Mouse (Mus musculus) forebrain, embryonic 14.5 days (tissue): ENCODE data around the gene Kcnd3. TPM values are rescaled to one million over a fixed set of nuclear protein-coding genes. Genes with fewer than 3 reads are reported as not detected.

ENCODE experiments used
- ATAC-seq: fragments of 200-750 bp; cut with Nextera tagmentation; 2 replicates; pipeline ENCODE4 v1.8.0; 2017; ENCODE audit warnings: mild to moderate bottlenecking, moderate library complexity
- DNase-seq: peaks from one replicate; pipeline ENCODE4 v3.0.0-alpha.2; 2015; ENCODE audit warnings: low spot score
- H3K27ac ChIP-seq: fragments of 300-500 bp; sonication (generic); 2 replicates; pipeline ENCODE4 v1.5.1; 2014; ENCODE audit warnings: low read depth, mild to moderate bottlenecking, control low read depth, low read length, moderate library complexity
- H3K27me3 ChIP-seq: fragments of 300-500 bp; sonication (generic); replicated peaks from 2 replicates; pipeline ENCODE4 v1.6.1; 2014; ENCODE audit warnings: low read length, control low read depth, mixed read lengths; ENCODE audit not compliant: control insufficient read depth, insufficient read depth
- H3K36me3 ChIP-seq: fragments of 300-500 bp; sonication (generic); 2 replicates; pipeline ENCODE4 v1.6.1; 2014; ENCODE audit warnings: low read length, control low read depth; ENCODE audit not compliant: control insufficient read depth, insufficient read depth
- H3K4me1 ChIP-seq: fragments of 300-500 bp; sonication (generic); 2 replicates; pipeline ENCODE4 v1.6.1; 2014; ENCODE audit warnings: antibody characterized with exemption, low read length, control low read depth; ENCODE audit not compliant: control insufficient read depth, insufficient read depth
- H3K4me2 ChIP-seq: fragments of 300-500 bp; sonication (generic); 2 replicates; pipeline ENCODE4 v1.6.1; 2014; ENCODE audit warnings: mild to moderate bottlenecking, control low read depth, low read length
- H3K4me3 ChIP-seq: fragments of 300-500 bp; sonication (generic); 2 replicates; pipeline ENCODE4 v1.5.1; 2014; ENCODE audit warnings: low read depth, low read length, control low read depth
- H3K9ac ChIP-seq: fragments of 300-500 bp; sonication (generic); 2 replicates; pipeline ENCODE4 v1.6.1; 2014; ENCODE audit warnings: mild to moderate bottlenecking, low read length, control low read depth, moderate library complexity
- H3K9me3 ChIP-seq: fragments of 300-500 bp; sonication (generic); replicated peaks from 2 replicates; pipeline ENCODE4 v1.6.1; 2016; ENCODE audit warnings: low read length, control low read depth, mixed read lengths; ENCODE audit not compliant: control insufficient read depth
- WGBS: fragments of 180-500 bp; shearing (Covaris S2); extraction: QIAGEN DNeasy Blood & Tissue Kit; methylation state at CpG from one replicate; pipeline ENCODE4 v1.1.7; 2014; 5-methylcytosine and 5-hydroxymethylcytosine counted together
- polyA plus RNA-seq: library from polyadenylated mRNA; unstranded; fragments of >200 nt; fragmentation: Nextera tagmentation; extraction: Ambion mirVana; gene quantifications from 2 replicates; pipeline ENCODE4 v1.2.1, GENCODE M21; 2014

Kcnd3 gene
- polyA plus RNA-seq, 1 experiment from 2014 or later = 6.3 TPM

DNA sequence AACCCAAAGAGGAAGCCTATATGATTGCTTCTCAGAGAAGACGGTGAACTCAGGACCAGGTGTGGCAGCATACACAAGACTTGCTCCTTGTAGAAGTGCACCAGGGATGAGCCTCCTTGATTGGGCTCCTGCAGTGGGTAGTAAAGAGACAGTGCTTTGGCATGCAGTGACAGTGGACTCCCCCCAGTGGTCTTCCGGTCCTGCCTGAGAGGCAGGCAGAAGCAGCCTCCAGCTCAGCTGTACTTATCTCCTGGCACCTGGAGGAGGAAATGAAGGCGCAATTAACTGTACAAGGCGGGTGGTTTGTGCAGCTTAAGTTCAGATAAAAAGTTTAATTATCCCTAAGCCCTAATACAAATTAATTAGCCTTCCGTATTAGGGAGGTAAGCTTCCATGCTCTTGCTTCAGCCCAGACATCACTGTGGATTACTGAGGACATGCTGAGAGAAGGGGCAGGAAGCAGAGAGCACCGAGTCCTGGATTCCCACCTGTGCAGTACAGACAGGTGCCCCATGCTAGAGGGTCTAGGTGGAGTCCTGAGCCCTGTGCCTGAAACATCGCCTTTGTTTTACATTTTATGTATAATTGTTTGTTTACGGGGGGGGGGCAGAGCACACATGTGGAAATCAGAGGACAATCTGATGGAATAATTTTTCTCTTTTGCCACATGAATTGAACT, 196.9 kb downstream of the Kcnd3 start:
- ATAC-seq (peak; percentile 34; the same call in 1 of the 2 replicates), DNase-seq (peak; percentile 12)
- WGBS = 49% methylated on average over 8 of the region's 8 CpGs
- H3K27me3 ChIP-seq = 0 out of 2 replicates have a peak, but pooled peaks cover 2% of the 10 kb centered on the region
- no peaks in the 10 kb centered on the region for H3K9me3 ChIP-seq
- no peaks in the 10 kb centered on the region for H3K4me1 ChIP-seq
- H3K9ac ChIP-seq = no peak overlapping the region
- no peak overlapping the region for H3K4me2 ChIP-seq
- H3K27ac ChIP-seq = no peak overlapping the region
- H3K36me3 ChIP-seq = no peaks in the 10 kb centered on the region
- H3K4me3 ChIP-seq = no peak overlapping the region

DNA sequence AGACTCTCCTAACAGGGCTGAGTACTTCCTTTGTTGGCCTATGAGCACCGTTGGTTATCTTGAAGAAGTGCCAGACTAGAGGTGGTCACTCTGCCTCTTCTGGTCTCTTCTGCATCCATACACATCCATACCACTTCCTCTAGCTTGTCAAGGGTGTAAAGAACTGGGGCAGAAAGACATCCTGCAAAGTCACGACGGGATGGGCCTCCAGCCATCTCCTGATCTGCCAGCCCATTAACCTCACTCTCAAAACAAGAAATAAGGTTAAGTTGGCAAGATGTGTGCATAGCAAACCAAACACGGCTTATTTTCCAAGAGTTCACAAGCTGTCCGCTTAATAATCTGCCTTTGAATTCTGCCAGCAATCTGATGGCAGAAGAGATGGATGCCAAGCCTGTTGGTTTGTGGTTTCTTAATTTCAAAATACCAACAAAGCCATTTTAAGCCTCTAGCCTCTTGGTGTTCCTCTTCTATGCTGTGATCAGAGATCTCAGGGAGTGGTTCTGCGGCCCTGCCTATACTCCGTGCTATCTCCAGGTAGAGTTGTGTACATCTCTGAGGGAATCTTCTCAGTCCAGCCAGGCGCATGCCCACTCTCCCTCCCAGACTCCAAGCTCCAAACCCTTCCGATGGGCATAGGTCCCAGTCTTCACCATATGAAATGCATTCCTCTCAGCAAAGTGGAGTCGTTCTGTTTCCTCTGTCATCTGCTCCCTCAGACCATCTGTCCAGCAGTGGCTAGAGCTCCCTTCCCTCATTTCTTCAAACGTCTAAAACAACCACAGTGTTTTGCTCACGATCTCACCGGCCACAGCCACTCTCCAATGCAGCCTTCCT, 201.6 kb downstream of the Kcnd3 start:
- Histone ChIP-seq H3K27me3 (0 out of 2 replicates have a peak, but pooled peaks cover 2% of the 10 kb centered on the region), H3K9ac (no peak overlapping the region), H3K4me1 (no peaks in the 10 kb centered on the region), H3K36me3 (no peaks in the 10 kb centered on the region), H3K4me2 (no peak overlapping the region), H3K9me3 (no peaks in the 10 kb centered on the region), H3K27ac (no peak overlapping the region), H3K4me3 (no peak overlapping the region)
- DNase-seq (peak; percentile 12), ATAC-seq (no peak)
- WGBS = 84% methylated on average over 13 of the region's 13 CpGs

DNA sequence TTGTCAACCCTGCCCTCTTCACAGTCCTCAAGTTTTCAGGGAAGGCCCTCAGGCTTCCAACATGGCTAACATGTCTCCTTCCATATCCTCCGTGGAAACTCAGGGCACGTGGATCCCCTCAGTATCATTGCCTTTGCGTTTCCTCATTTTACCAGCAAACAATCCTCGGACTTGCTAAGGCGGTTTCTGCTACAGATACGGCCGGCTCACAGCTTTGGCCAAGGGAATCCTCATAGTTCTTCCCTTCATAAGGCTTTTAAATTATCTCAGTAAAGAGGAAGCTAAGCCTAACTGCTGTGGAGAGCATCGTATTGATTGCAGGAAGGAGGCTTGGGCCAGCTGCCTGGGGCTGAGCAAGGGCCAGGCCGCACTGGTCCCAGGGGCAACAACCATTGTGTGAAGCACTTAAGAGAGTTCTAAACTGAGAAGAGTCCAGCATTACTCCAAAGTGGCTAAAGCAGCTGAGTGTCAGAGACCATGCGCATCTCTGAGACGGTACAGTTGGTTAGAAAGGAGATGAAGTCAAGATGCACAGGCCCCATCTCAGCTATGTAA, 203.0 kb downstream of the Kcnd3 start:
- ATAC-seq (no peak), DNase-seq (no peak)
- H3K27me3 ChIP-seq = 0 out of 2 replicates have a peak, but pooled peaks cover 2% of the 10 kb centered on the region
- no peaks in the 10 kb centered on the region for H3K4me1 ChIP-seq
- H3K36me3 ChIP-seq = no peaks in the 10 kb centered on the region
- no peak overlapping the region for H3K4me2 ChIP-seq
- no peak overlapping the region for H3K27ac ChIP-seq
- no peaks in the 10 kb centered on the region for H3K9me3 ChIP-seq
- H3K4me3 ChIP-seq = no peak overlapping the region
- H3K9ac ChIP-seq = no peak overlapping the region
- 93% methylated on average over 11 of the region's 11 CpGs for WGBS

DNA sequence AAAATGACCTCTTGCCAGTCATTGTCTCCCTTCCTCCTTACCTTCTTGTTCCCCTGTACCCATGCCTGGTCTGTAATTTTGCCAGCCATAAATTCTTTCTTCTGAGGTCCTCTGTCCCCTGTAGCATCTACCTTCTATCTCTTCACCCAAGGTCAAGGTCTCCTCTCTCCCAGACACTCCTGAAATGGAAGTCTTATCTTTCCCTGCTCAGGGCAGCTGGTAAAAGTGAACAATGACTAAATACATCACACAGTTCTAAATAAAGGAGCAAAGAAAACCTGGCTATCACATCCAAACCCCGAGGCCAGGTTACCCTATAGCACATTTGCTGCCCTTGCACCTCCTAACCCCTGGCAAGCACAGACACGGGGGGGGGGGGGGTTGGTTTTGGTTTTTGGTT, 208.4 kb downstream of the Kcnd3 start:
- WGBS = 83% methylated on average over 2 of the region's 2 CpGs
- Histone ChIP-seq H3K27ac (no peak overlapping the region), H3K4me2 (no peak overlapping the region), H3K9ac (no peak overlapping the region), H3K4me3 (no peak overlapping the region), H3K9me3 (no peaks in the 10 kb centered on the region), H3K4me1 (no peaks in the 10 kb centered on the region), H3K36me3 (no peaks in the 10 kb centered on the region), H3K27me3 (no peaks in the 10 kb centered on the region)
- DNase-seq = no peak
- no peak for ATAC-seq

DNA sequence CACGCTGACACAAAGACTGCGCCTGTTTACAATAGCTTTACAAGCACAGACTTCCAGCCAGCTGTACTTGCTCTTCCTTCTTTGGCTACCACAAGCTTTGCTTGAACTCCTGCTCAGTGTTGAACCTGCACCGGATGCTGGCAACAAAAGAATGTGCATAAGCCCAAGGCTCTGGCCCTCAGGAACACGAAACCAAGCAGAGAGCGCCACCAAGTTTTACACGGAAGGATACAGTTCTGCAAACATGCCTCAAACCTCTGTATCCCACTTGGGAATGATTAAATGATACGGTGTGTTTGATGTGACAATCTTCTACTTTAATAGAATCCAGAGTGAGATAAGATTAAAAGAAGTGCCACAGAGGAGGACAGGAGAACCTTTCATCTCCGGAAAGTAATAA, 210.9 kb downstream of the Kcnd3 start:
- Histone ChIP-seq H3K36me3 (no peaks in the 10 kb centered on the region), H3K4me3 (no peak overlapping the region), H3K4me1 (no peaks in the 10 kb centered on the region), H3K27ac (no peak overlapping the region), H3K9ac (no peak overlapping the region), H3K4me2 (no peak overlapping the region), H3K9me3 (no peaks in the 10 kb centered on the region), H3K27me3 (no peaks in the 10 kb centered on the region)
- ATAC-seq (no peak), DNase-seq (no peak)
- WGBS = 84% methylated on average over 8 of the region's 8 CpGs

DNA sequence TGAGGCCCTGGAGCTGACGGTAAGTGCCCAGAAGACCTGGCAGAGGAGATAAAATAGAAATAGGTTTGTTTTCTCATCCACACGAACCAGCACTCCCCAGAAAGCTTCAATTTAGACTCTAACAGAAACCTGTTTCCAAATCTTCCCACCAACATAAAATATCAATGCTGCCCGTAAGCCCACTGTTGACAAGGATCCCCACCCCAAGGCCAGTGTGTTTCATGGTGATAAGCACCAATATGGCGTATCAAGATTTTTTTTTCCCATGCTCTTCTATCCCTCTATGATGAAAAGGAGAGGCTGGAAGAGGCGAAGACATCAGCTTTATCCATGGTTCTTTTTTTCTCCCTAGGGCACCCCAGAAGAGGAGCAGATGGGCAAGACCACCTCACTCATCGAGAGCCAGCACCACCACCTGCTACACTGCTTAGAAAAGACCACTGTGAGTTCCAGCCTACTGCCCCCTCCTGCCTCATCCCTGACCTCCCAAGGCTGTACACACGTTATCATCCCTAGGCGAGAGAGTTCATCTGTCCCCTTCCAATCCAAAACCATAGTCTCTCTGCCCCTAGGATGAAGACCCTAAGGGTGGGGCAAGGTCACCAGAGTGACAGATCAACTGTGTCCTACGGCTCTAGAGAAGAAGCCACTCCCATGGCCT, 213.1 kb downstream of the Kcnd3 start:
- Histone ChIP-seq H3K27me3 (no peaks in the 10 kb centered on the region), H3K4me3 (no peak overlapping the region), H3K4me1 (no peaks in the 10 kb centered on the region), H3K9me3 (no peaks in the 10 kb centered on the region), H3K4me2 (no peak overlapping the region), H3K27ac (no peak overlapping the region), H3K9ac (no peak overlapping the region), H3K36me3 (no peaks in the 10 kb centered on the region)
- WGBS = 88% methylated on average over 9 of the region's 9 CpGs
- DNase-seq (no peak), ATAC-seq (no peak)

DNA sequence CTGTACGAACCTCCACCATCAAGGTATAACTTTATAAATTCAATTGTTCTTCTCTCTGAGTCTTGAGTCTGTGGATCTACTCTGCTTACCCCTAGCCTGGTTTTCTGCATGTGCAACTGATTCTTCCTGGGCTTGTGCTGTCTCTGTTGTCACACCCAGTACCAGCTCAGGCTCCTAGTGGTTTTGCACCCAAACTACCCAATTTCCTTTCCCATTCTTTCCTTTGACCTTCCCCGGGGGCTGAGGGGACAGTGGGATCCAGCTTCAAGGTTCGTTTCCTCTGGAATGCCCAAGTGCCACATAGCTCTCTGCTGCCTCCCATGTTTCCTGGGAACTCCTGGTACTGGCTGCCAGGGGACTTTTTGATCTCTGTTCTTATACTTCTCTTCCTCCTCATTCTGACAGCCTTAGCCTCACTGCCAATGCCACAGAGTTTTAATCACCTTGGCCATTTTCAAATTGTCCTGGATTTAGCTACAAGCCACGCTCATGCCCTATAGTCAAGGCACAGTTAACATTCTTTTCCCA, 214.9 kb downstream of the Kcnd3 start:
- H3K4me2 ChIP-seq = no peak overlapping the region
- no peaks in the 10 kb centered on the region for H3K36me3 ChIP-seq
- ATAC-seq (no peak), DNase-seq (no peak)
- no peaks in the 10 kb centered on the region for H3K4me1 ChIP-seq
- H3K27me3 ChIP-seq = no peaks in the 10 kb centered on the region
- no peak overlapping the region for H3K4me3 ChIP-seq
- 69% methylated on average over 4 of the region's 4 CpGs for WGBS
- no peak overlapping the region for H3K9ac ChIP-seq
- no peak overlapping the region for H3K27ac ChIP-seq
- H3K9me3 ChIP-seq = no peaks in the 10 kb centered on the region

DNA sequence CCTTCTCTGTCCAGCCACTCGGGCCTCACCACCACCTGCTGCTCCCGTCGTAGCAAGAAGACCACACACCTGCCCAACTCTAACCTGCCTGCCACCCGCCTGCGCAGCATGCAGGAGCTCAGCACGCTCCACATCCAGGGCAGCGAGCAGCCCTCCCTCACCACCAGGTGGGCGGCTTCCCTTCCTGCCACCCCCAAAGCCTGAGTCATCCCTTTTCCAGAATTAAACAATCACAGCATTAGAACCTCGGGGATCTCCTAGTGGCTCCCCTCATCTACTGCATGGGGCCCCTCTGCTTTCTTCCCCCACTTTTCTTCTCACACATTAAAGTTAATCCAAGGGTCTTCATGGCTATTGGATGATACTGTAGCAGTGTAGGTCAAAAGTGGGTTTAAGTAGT, 216.0 kb downstream of the Kcnd3 start:
- H3K9ac ChIP-seq = no peak overlapping the region
- no peak overlapping the region for H3K4me3 ChIP-seq
- H3K4me2 ChIP-seq = no peak overlapping the region
- H3K4me1 ChIP-seq = no peaks in the 10 kb centered on the region
- WGBS = 40% methylated on average over 9 of the region's 9 CpGs
- no peaks in the 10 kb centered on the region for H3K27me3 ChIP-seq
- no peaks in the 10 kb centered on the region for H3K36me3 ChIP-seq
- H3K9me3 ChIP-seq = no peaks in the 10 kb centered on the region
- no peak overlapping the region for H3K27ac ChIP-seq
- ATAC-seq = no peak
- DNase-seq = no peak
